Mouse (Mus musculus) forebrain, embryonic 14.5 days (tissue): ENCODE measurements at regions not wholly inside any gene's neighbourhood (a gene's known extent, or its start where the extent isn't known, plus 50 kb on each side); places are given as distances from the start of the nearest gene placed in this dataset.

Source experiments
- ATAC-seq: fragments of 200-750 bp; cut with Nextera tagmentation; 2 replicates; pipeline ENCODE4 v1.8.0; 2017; ENCODE audit warnings: mild to moderate bottlenecking, moderate library complexity
- DNase-seq: peaks from one replicate; pipeline ENCODE4 v3.0.0-alpha.2; 2015; ENCODE audit warnings: low spot score
- H3K27ac ChIP-seq: fragments of 300-500 bp; sonication (generic); 2 replicates; pipeline ENCODE4 v1.5.1; 2014; ENCODE audit warnings: low read depth, mild to moderate bottlenecking, control low read depth, low read length, moderate library complexity
- H3K27me3 ChIP-seq: fragments of 300-500 bp; sonication (generic); replicated peaks from 2 replicates; pipeline ENCODE4 v1.6.1; 2014; ENCODE audit warnings: low read length, control low read depth, mixed read lengths; ENCODE audit not compliant: control insufficient read depth, insufficient read depth
- H3K36me3 ChIP-seq: fragments of 300-500 bp; sonication (generic); 2 replicates; pipeline ENCODE4 v1.6.1; 2014; ENCODE audit warnings: low read length, control low read depth; ENCODE audit not compliant: control insufficient read depth, insufficient read depth
- H3K4me1 ChIP-seq: fragments of 300-500 bp; sonication (generic); 2 replicates; pipeline ENCODE4 v1.6.1; 2014; ENCODE audit warnings: antibody characterized with exemption, low read length, control low read depth; ENCODE audit not compliant: control insufficient read depth, insufficient read depth
- H3K4me2 ChIP-seq: fragments of 300-500 bp; sonication (generic); 2 replicates; pipeline ENCODE4 v1.6.1; 2014; ENCODE audit warnings: mild to moderate bottlenecking, control low read depth, low read length
- H3K4me3 ChIP-seq: fragments of 300-500 bp; sonication (generic); 2 replicates; pipeline ENCODE4 v1.5.1; 2014; ENCODE audit warnings: low read depth, low read length, control low read depth
- H3K9ac ChIP-seq: fragments of 300-500 bp; sonication (generic); 2 replicates; pipeline ENCODE4 v1.6.1; 2014; ENCODE audit warnings: mild to moderate bottlenecking, low read length, control low read depth, moderate library complexity
- H3K9me3 ChIP-seq: fragments of 300-500 bp; sonication (generic); replicated peaks from 2 replicates; pipeline ENCODE4 v1.6.1; 2016; ENCODE audit warnings: low read length, control low read depth, mixed read lengths; ENCODE audit not compliant: control insufficient read depth
- WGBS: fragments of 180-500 bp; shearing (Covaris S2); extraction: QIAGEN DNeasy Blood & Tissue Kit; methylation state at CpG from one replicate; pipeline ENCODE4 v1.1.7; 2014; 5-methylcytosine and 5-hydroxymethylcytosine counted together

DNA sequence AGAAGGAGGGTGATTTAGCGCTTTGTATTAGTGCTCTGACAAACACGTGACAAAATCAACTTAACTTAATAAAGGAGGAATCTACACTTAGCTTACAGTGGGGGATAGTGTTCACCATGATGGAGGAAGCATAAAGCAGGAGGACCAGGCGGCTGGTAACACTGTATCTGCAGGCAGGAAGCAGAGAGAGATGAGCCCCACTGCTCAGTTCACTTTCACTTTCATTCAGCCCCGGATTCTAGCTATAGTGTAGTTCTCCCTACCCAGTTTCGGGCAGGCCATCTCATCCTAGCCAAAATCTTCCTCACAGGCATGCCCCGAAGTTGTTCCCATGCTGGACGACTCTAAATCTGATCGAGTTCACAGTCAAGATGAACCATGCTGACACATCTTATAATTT, 71.3 kb upstream of the Ado start:
- Histone ChIP-seq H3K36me3 (no peaks in the 10 kb centered on the region), H3K9me3 (no peaks in the 10 kb centered on the region), H3K27ac (no peak overlapping the region), H3K4me3 (no peak overlapping the region), H3K9ac (no peak overlapping the region), H3K4me2 (no peak overlapping the region), H3K4me1 (no peaks in the 10 kb centered on the region), H3K27me3 (no peaks in the 10 kb centered on the region)
- DNase-seq, result no peak
- no peak for ATAC-seq
- 83% methylated on average over 8 of the region's 8 CpGs for WGBS

GRCm38 (mm10) chr10:67618112-67618511, 69.4 kb upstream of the Ado start:
- no peaks in the 10 kb centered on the region for H3K4me1 ChIP-seq
- ATAC-seq, result no peak

GRCm38 (mm10) chr10:67615016-67615415, 66.3 kb upstream of the Ado start:
- DNase-seq, result peak; percentile 66
- ATAC-seq, result peak; percentile 23; the same call in 1 of the 2 replicates
- no peaks in the 10 kb centered on the region for H3K27me3 ChIP-seq
- H3K4me1 ChIP-seq, result no peaks in the 10 kb centered on the region
- no peak overlapping the region for H3K9ac ChIP-seq
- 38% methylated on average over 3 of the region's 3 CpGs for WGBS
- no peaks in the 10 kb centered on the region for H3K36me3 ChIP-seq
- H3K4me2 ChIP-seq, result no peak overlapping the region
- no peak overlapping the region for H3K4me3 ChIP-seq
- H3K9me3 ChIP-seq, result no peaks in the 10 kb centered on the region
- no peak overlapping the region for H3K27ac ChIP-seq

More at GRCm38 (mm10) chr10:67618112-67618511, 69.4 kb upstream of the Ado start:
- Histone ChIP-seq H3K36me3 (no peaks in the 10 kb centered on the region), H3K9ac (no peak overlapping the region), H3K4me2 (no peak overlapping the region), H3K9me3 (no peaks in the 10 kb centered on the region), H3K27me3 (no peaks in the 10 kb centered on the region), H3K27ac (no peak overlapping the region), H3K4me3 (no peak overlapping the region)
- 83% methylated on average over 5 of the region's 5 CpGs for WGBS
- DNase-seq, result no peak

GRCm38 (mm10) chr10:67610689-67611088, 61.9 kb upstream of the Ado start:
- Histone ChIP-seq H3K27ac (no peak overlapping the region), H3K4me1 (no peaks in the 10 kb centered on the region), H3K9me3 (no peaks in the 10 kb centered on the region), H3K36me3 (no peaks in the 10 kb centered on the region), H3K27me3 (no peaks in the 10 kb centered on the region; the same call in 1 of the 2 replicates), H3K4me3 (no peak overlapping the region), H3K9ac (no peak overlapping the region), H3K4me2 (no peak overlapping the region)
- ATAC-seq (no peak), DNase-seq (no peak)
- WGBS, result 90% methylated on average over 6 of the region's 6 CpGs

- DNase-seq (no peak), ATAC-seq (no peak)
- 75% methylated on average over 5 of the region's 5 CpGs for WGBS
- Histone ChIP-seq H3K9me3 (no peaks in the 10 kb centered on the region), H3K4me1 (no peaks in the 10 kb centered on the region), H3K4me2 (no peak overlapping the region), H3K4me3 (no peak overlapping the region), H3K27ac (no peak overlapping the region), H3K9ac (no peak overlapping the region), H3K36me3 (no peaks in the 10 kb centered on the region), H3K27me3 (no peaks in the 10 kb centered on the region; the same call in 1 of the 2 replicates)
Measured at GRCm38 (mm10) chr10:67608033-67608432, 59.3 kb upstream of the Ado start.

GRCm38 (mm10) chr10:67607297-67608032, 58.7 kb upstream of the Ado start:
- 79% methylated on average over 9 of the region's 9 CpGs for WGBS
- no peak for ATAC-seq
- DNase-seq, result no peak
- Histone ChIP-seq H3K4me3 (no peak overlapping the region), H3K9ac (no peak overlapping the region), H3K4me2 (no peak overlapping the region), H3K36me3 (no peaks in the 10 kb centered on the region), H3K27ac (no peak overlapping the region), H3K27me3 (no peaks in the 10 kb centered on the region; the same call in 1 of the 2 replicates), H3K9me3 (no peaks in the 10 kb centered on the region), H3K4me1 (no peaks in the 10 kb centered on the region)

DNA sequence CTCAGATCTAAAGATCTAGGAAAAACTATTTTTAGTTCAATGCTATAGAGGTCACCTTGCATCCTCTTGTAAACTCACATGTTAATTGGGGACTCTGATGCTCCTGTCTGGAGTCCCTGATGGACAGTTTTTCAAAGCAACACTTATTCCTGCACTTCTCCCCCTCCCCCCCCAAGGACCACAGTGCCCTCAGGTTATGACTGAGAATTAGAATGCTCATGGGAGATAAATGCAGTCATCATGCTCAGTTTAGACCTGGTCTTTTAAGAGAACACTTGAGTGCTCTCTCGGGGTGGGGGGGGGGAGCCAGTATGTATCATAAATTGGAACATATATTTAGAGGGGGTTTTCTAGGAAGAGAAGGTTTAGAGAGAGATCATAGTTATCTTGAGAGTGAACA, 58.0 kb upstream of the Ado start:
- 86% methylated on average over 1 of the region's 1 CpGs for WGBS
- Histone ChIP-seq H3K9me3 (no peaks in the 10 kb centered on the region), H3K27ac (no peak overlapping the region), H3K4me2 (no peak overlapping the region), H3K36me3 (no peaks in the 10 kb centered on the region), H3K4me1 (no peaks in the 10 kb centered on the region), H3K4me3 (no peak overlapping the region), H3K9ac (no peak overlapping the region), H3K27me3 (no peaks in the 10 kb centered on the region; the same call in 1 of the 2 replicates)
- DNase-seq (no peak), ATAC-seq (no peak)

DNA sequence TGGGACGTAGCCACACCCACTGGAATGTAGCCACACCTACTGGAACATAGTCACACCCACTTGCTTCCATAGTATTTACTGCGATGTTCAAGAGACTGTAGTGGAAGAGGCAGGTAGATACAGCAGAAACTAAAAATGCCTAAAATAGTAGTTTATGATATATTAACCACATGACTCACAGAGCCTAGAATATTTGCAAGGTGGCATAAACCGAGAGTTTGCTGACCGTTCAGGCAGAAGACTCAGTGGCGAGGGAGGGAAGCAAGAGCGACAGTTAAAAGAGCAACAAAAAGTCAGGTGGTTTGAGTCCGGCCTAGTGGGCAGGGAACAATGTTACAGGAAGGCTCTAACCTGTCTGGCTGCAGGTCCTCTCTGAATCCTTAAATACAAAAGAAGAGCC, 50.6 kb upstream of the Ado start:
- H3K9me3 ChIP-seq, result no peaks in the 10 kb centered on the region
- no peak overlapping the region for H3K4me2 ChIP-seq
- H3K4me3 ChIP-seq, result no peak overlapping the region
- H3K36me3 ChIP-seq, result no peaks in the 10 kb centered on the region
- no peak for ATAC-seq
- no peak overlapping the region for H3K9ac ChIP-seq
- DNase-seq, result no peak
- H3K4me1 ChIP-seq, result no peaks in the 10 kb centered on the region
- no peak overlapping the region for H3K27ac ChIP-seq
- 94% methylated on average over 7 of the region's 7 CpGs for WGBS
- no peaks in the 10 kb centered on the region for H3K27me3 ChIP-seq

DNA sequence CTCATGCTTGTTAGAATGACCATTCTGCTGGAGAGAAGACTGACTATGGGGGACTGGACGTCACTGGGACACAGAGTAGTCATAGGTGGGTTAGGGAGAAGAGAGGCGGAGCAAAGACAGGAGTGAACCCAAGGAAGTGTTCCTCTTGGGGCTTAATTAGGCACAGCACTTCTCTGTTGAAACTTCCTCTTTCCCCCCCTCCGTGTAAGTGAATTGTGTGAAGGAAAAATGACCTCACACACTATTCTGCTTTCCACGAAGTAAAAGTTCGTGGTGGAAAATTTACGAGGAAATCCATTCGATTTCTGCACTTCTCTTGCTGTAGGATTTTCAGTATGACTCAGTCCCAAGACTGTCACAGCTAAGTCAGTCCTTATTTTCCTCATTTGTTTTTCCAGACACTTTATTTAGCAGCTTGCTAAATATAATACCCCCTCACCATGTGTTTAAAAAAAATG, 49.9 kb upstream of the Ado start:
- no peak overlapping the region for H3K4me3 ChIP-seq
- no peak overlapping the region for H3K27ac ChIP-seq
- no peak overlapping the region for H3K4me2 ChIP-seq
- H3K4me1 ChIP-seq, result no peaks in the 10 kb centered on the region
- H3K36me3 ChIP-seq, result no peaks in the 10 kb centered on the region
- 74% methylated on average over 7 of the region's 7 CpGs for WGBS
- DNase-seq (no peak), ATAC-seq (no peak)
- no peaks in the 10 kb centered on the region for H3K27me3 ChIP-seq
- no peak overlapping the region for H3K9ac ChIP-seq
- H3K9me3 ChIP-seq, result no peaks in the 10 kb centered on the region
